Mouse (Mus musculus): Measurements from ENCODE around the gene Mtss1l. TPM values are rescaled to one million over a fixed set of nuclear protein-coding genes. Genes with fewer than 3 reads are reported as not detected.

Gene Mtss1l
- total RNA-seq, 2 experiments from 2014 or later = not detected

- ATAC-seq (replicated peaks; ENCODE audit: low FRiP score, poor library complexity, severe bottlenecking) = no peak
These were observed 15.6 kb upstream of the Mtss1l start for GRCm38 (mm10) chr8:110705391-110706287.

- ATAC-seq (replicated peaks; ENCODE audit: low FRiP score, poor library complexity, severe bottlenecking) = no peak
These were observed 14.9 kb upstream of the Mtss1l start for GRCm38 (mm10) chr8:110706288-110706870.

- ATAC-seq (replicated peaks; ENCODE audit: low FRiP score, poor library complexity, severe bottlenecking) = no peak
These were observed 12.8 kb upstream of the Mtss1l start for GRCm38 (mm10) chr8:110708429-110708828.

GRCm38 (mm10) chr8:110710593-110710992, 10.7 kb upstream of the Mtss1l start:
- ATAC-seq (replicated peaks; ENCODE audit: low FRiP score, poor library complexity, severe bottlenecking) = no peak

- ATAC-seq (replicated peaks; ENCODE audit: low FRiP score, poor library complexity, severe bottlenecking) = no peak
These were observed 9.9 kb upstream of the Mtss1l start for GRCm38 (mm10) chr8:110711271-110711934.

GRCm38 (mm10) chr8:110713073-110713472, 8.2 kb upstream of the Mtss1l start:
- ATAC-seq (replicated peaks; ENCODE audit: low FRiP score, poor library complexity, severe bottlenecking) = no peak

GRCm38 (mm10) chr8:110714827-110715519, 6.3 kb upstream of the Mtss1l start:
- no peak for ATAC-seq (replicated peaks; ENCODE audit: low FRiP score, poor library complexity, severe bottlenecking)

GRCm38 (mm10) chr8:110716075-110716474, 5.2 kb upstream of the Mtss1l start:
- ATAC-seq (replicated peaks; ENCODE audit: low FRiP score, poor library complexity, severe bottlenecking) = no peak

- no peak for ATAC-seq (replicated peaks; ENCODE audit: low FRiP score, poor library complexity, severe bottlenecking)
These were observed 4.1 kb upstream of the Mtss1l start for GRCm38 (mm10) chr8:110717131-110717530.

GRCm38 (mm10) chr8:110718209-110718968, 2.9 kb upstream of the Mtss1l start:
- no peak for ATAC-seq (replicated peaks; ENCODE audit: low FRiP score, poor library complexity, severe bottlenecking)

- ATAC-seq (replicated peaks; ENCODE audit: low FRiP score, poor library complexity, severe bottlenecking) = no peak
These were observed 2.2 kb upstream of the Mtss1l start for GRCm38 (mm10) chr8:110718969-110719670.

GRCm38 (mm10) chr8:110719898-110720653, 1.2 kb upstream of the Mtss1l start:
- ATAC-seq (replicated peaks; ENCODE audit: low FRiP score, poor library complexity, severe bottlenecking) = no peak

- ATAC-seq (replicated peaks; ENCODE audit: low FRiP score, poor library complexity, severe bottlenecking) = no peak
These were observed 534 bp downstream of the Mtss1l start for GRCm38 (mm10) chr8:110721606-110722413.

GRCm38 (mm10) chr8:110722414-110723011, 1.2 kb downstream of the Mtss1l start:
- no peak for ATAC-seq (replicated peaks; ENCODE audit: low FRiP score, poor library complexity, severe bottlenecking)

- no peak for ATAC-seq (replicated peaks; ENCODE audit: low FRiP score, poor library complexity, severe bottlenecking)
These were observed 3.2 kb downstream of the Mtss1l start for GRCm38 (mm10) chr8:110724493-110724892.

GRCm38 (mm10) chr8:110725084-110725838, 4.0 kb downstream of the Mtss1l start:
- no peak for ATAC-seq (replicated peaks; ENCODE audit: low FRiP score, poor library complexity, severe bottlenecking)
